Mouse (Mus musculus) right cerebral cortex, postnatal 36 days (tissue): ENCODE measurements around the gene Atp1a4.

Source experiments
- DNase-seq, 2 experiments: peaks; one replicate each; pipeline ENCODE4 v3.0.0; 2022; ENCODE audit warnings: low spot score in 2 of 2, mixed read lengths in 1 of 2

Atp1a4 gene

GRCm38 (mm10) chr1:172258314-172258713, at the start of gene Atp1a4:
TSS of gene Atp1a4 (minus strand) at chr1:172258414.
- DNase-seq, result no peak

- DNase-seq, result no peak
Measured at GRCm38 (mm10) chr1:172307936-172308335, 49.7 kb upstream of the Atp1a4 start.

GRCm38 (mm10) chr1:172306885-172307284, 48.7 kb upstream of the Atp1a4 start:
- DNase-seq, result no peak

- no peak for DNase-seq
Measured at GRCm38 (mm10) chr1:172306196-172306595, 48.0 kb upstream of the Atp1a4 start.

GRCm38 (mm10) chr1:172305635-172306034, 47.4 kb upstream of the Atp1a4 start:
- no peak for DNase-seq

- DNase-seq, result no peak
Measured at GRCm38 (mm10) chr1:172305153-172305552, 46.9 kb upstream of the Atp1a4 start.

- DNase-seq, result no peak
Measured at GRCm38 (mm10) chr1:172304443-172304842, 46.2 kb upstream of the Atp1a4 start.

- no peak for DNase-seq
Measured at GRCm38 (mm10) chr1:172302851-172303250, 44.6 kb upstream of the Atp1a4 start.

- DNase-seq, result no peak
Measured at GRCm38 (mm10) chr1:172302311-172302710, 44.1 kb upstream of the Atp1a4 start.

- DNase-seq, result no peak
Measured at GRCm38 (mm10) chr1:172301180-172301579, 43.0 kb upstream of the Atp1a4 start.

GRCm38 (mm10) chr1:172300247-172300646, 42.0 kb upstream of the Atp1a4 start:
- no peak for DNase-seq

GRCm38 (mm10) chr1:172299528-172299927, 41.3 kb upstream of the Atp1a4 start:
- no peak for DNase-seq

- DNase-seq, result peak in 1 of 2 experiments; percentile 71
Measured at GRCm38 (mm10) chr1:172297611-172298537, 39.7 kb upstream of the Atp1a4 start, which contains the start of gene Atp1a2. TSS of gene Atp1a2 (minus strand) at chr1:172298064.

GRCm38 (mm10) chr1:172296816-172297510, 38.7 kb upstream of the Atp1a4 start:
- DNase-seq, result no peak

- no peak for DNase-seq
Measured at GRCm38 (mm10) chr1:172295751-172296197, 37.6 kb upstream of the Atp1a4 start.

GRCm38 (mm10) chr1:172293449-172293848, 35.2 kb upstream of the Atp1a4 start:
- DNase-seq, result no peak

GRCm38 (mm10) chr1:172292880-172293279, 34.7 kb upstream of the Atp1a4 start:
- peak in 1 of 2 experiments; percentile 64 for DNase-seq

- DNase-seq, result no peak
Measured at GRCm38 (mm10) chr1:172289617-172289946, 31.4 kb upstream of the Atp1a4 start.

- DNase-seq, result no peak
Measured at GRCm38 (mm10) chr1:172288900-172289616, 30.8 kb upstream of the Atp1a4 start.

- no peak for DNase-seq
Measured at GRCm38 (mm10) chr1:172286740-172287139, 28.5 kb upstream of the Atp1a4 start.

- DNase-seq, result no peak
Measured at GRCm38 (mm10) chr1:172284221-172284620, 26.0 kb upstream of the Atp1a4 start.

- no peak for DNase-seq
Measured at GRCm38 (mm10) chr1:172283073-172283472, 24.9 kb upstream of the Atp1a4 start.
